Mouse (Mus musculus) forebrain, embryonic 14.5 days (tissue): ENCODE results near the gene Fam53b. TPM values are rescaled to one million over a fixed set of nuclear protein-coding genes. Genes with fewer than 3 reads are reported as not detected.

Experiments used
- ATAC-seq: fragments of 200-750 bp; cut with Nextera tagmentation; 2 replicates; pipeline ENCODE4 v1.8.0; 2017; ENCODE audit warnings: mild to moderate bottlenecking, moderate library complexity
- DNase-seq: peaks from one replicate; pipeline ENCODE4 v3.0.0-alpha.2; 2015; ENCODE audit warnings: low spot score
- H3K27ac ChIP-seq: fragments of 300-500 bp; sonication (generic); 2 replicates; pipeline ENCODE4 v1.5.1; 2014; ENCODE audit warnings: low read depth, mild to moderate bottlenecking, control low read depth, low read length, moderate library complexity
- H3K27me3 ChIP-seq: fragments of 300-500 bp; sonication (generic); replicated peaks from 2 replicates; pipeline ENCODE4 v1.6.1; 2014; ENCODE audit warnings: low read length, control low read depth, mixed read lengths; ENCODE audit not compliant: control insufficient read depth, insufficient read depth
- H3K36me3 ChIP-seq: fragments of 300-500 bp; sonication (generic); 2 replicates; pipeline ENCODE4 v1.6.1; 2014; ENCODE audit warnings: low read length, control low read depth; ENCODE audit not compliant: control insufficient read depth, insufficient read depth
- H3K4me1 ChIP-seq: fragments of 300-500 bp; sonication (generic); 2 replicates; pipeline ENCODE4 v1.6.1; 2014; ENCODE audit warnings: antibody characterized with exemption, low read length, control low read depth; ENCODE audit not compliant: control insufficient read depth, insufficient read depth
- H3K4me2 ChIP-seq: fragments of 300-500 bp; sonication (generic); 2 replicates; pipeline ENCODE4 v1.6.1; 2014; ENCODE audit warnings: mild to moderate bottlenecking, control low read depth, low read length
- H3K4me3 ChIP-seq: fragments of 300-500 bp; sonication (generic); 2 replicates; pipeline ENCODE4 v1.5.1; 2014; ENCODE audit warnings: low read depth, low read length, control low read depth
- H3K9ac ChIP-seq: fragments of 300-500 bp; sonication (generic); 2 replicates; pipeline ENCODE4 v1.6.1; 2014; ENCODE audit warnings: mild to moderate bottlenecking, low read length, control low read depth, moderate library complexity
- H3K9me3 ChIP-seq: fragments of 300-500 bp; sonication (generic); replicated peaks from 2 replicates; pipeline ENCODE4 v1.6.1; 2016; ENCODE audit warnings: low read length, control low read depth, mixed read lengths; ENCODE audit not compliant: control insufficient read depth
- WGBS: fragments of 180-500 bp; shearing (Covaris S2); extraction: QIAGEN DNeasy Blood & Tissue Kit; methylation state at CpG from one replicate; pipeline ENCODE4 v1.1.7; 2014; 5-methylcytosine and 5-hydroxymethylcytosine counted together
- polyA plus RNA-seq: library from polyadenylated mRNA; unstranded; fragments of >200 nt; fragmentation: Nextera tagmentation; extraction: Ambion mirVana; gene quantifications from 2 replicates; pipeline ENCODE4 v1.2.1, GENCODE M21; 2014

Gene Fam53b
- polyA plus RNA-seq, 1 experiment from 2014 or later = 17.1 TPM

DNA sequence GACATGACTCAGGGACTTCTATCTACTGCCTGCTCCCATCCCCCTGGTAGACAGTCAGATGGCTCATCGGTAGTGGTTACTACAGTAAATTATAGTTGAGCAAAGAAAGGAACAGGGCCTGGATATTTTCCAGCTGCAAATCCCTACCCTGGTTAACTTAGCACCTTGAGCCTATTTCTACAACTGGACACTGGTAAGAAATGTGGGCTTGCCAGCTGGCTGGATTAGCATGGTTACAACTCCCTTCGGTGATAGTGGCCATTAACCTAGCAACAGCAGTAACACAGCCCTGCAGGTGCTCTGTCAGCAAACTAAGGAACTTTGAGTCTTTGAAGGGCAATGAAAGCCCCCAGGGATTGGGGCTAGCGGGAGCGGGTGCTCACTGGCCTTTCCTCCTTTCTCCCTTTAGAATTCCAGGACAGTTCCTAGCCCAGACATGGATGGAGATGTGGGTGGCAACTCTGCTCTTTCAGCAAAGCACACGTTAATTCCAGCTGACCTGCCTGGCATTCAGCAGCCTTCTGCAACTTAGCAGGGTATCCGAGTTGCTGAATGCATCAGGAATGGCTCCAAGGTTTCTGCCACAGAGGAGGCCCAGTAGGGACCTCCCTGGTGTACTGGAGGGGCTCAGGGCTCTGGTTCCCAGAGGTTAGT lies 81.4 kb downstream of the Fam53b start:
- H3K4me3 ChIP-seq = no peak overlapping the region
- ATAC-seq (peak; percentile 41), DNase-seq (peak; percentile 78)
- H3K27me3 ChIP-seq = no peaks in the 10 kb centered on the region
- H3K9me3 ChIP-seq = no peaks in the 10 kb centered on the region
- no peak overlapping the region for H3K4me2 ChIP-seq
- 11% methylated on average over 6 of the region's 6 CpGs for WGBS
- H3K36me3 ChIP-seq = no peaks in the 10 kb centered on the region; the same call in 1 of the 2 replicates
- H3K9ac ChIP-seq = 0 out of 2 replicates have a peak overlapping the region, but pooled peaks have one; percentile 25
- peaks cover 67% of the 10 kb centered on the region for H3K4me1 ChIP-seq
- peak overlapping the region; percentile 78 for H3K27ac ChIP-seq

DNA sequence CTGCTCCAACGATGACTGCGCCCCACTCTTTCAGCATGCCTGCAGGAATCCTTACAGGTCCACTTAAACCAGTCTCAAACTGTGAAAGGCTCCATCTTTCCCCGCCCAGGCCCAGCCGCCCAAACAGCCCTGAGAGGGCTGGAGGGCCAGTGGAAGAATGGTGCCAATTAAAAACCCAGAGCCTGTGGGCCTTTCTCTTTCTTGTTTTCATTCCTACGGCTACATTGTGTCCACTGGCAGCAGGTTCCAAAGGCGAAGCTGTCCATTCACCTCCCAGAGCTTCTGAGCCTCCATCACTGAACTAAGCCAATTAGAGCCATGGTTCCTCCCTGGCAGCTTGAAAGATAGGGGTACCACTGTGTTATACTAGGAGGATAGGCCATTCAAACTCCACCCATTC lies 82.1 kb downstream of the Fam53b start:
- H3K4me2 ChIP-seq = no peak overlapping the region
- ATAC-seq (peak; percentile 76), DNase-seq (peak; percentile 81)
- no peaks in the 10 kb centered on the region for H3K27me3 ChIP-seq
- no peak overlapping the region for H3K9ac ChIP-seq
- H3K4me1 ChIP-seq = peaks cover 70% of the 10 kb centered on the region
- 2% methylated on average over 6 of the region's 6 CpGs for WGBS
- H3K36me3 ChIP-seq = no peaks in the 10 kb centered on the region; the same call in 1 of the 2 replicates
- no peak overlapping the region for H3K4me3 ChIP-seq
- H3K27ac ChIP-seq = peak overlapping the region; percentile 78
- H3K9me3 ChIP-seq = no peaks in the 10 kb centered on the region

DNA sequence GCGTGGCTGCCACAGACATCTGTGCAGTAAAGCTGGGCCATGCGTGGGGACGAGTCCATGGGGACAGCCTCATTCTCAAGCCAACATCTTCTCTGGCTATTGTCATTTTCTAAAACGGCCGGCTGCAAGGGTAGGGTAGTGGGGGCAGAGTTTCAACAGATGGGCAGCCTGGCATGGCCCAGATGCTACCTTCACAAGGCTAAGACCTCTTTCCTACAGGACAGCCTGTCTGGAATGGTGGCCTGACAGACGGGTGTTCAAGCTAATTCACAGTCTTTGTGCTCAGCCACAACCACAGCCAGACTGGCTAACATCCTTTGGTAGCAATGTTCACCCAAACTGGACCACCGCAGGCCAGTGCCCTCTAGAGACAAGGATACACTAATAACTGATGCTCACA lies 83.2 kb downstream of the Fam53b start:
- no peak overlapping the region for H3K4me2 ChIP-seq
- peaks cover 63% of the 10 kb centered on the region for H3K4me1 ChIP-seq
- H3K27ac ChIP-seq = peak overlapping the region; percentile 78
- no peaks in the 10 kb centered on the region; the same call in 1 of the 2 replicates for H3K36me3 ChIP-seq
- H3K27me3 ChIP-seq = no peaks in the 10 kb centered on the region
- H3K9me3 ChIP-seq = no peaks in the 10 kb centered on the region
- ATAC-seq (no peak), DNase-seq (peak; percentile 23)
- no peak overlapping the region for H3K9ac ChIP-seq
- 42% methylated on average over 7 of the region's 7 CpGs for WGBS
- no peak overlapping the region for H3K4me3 ChIP-seq

DNA sequence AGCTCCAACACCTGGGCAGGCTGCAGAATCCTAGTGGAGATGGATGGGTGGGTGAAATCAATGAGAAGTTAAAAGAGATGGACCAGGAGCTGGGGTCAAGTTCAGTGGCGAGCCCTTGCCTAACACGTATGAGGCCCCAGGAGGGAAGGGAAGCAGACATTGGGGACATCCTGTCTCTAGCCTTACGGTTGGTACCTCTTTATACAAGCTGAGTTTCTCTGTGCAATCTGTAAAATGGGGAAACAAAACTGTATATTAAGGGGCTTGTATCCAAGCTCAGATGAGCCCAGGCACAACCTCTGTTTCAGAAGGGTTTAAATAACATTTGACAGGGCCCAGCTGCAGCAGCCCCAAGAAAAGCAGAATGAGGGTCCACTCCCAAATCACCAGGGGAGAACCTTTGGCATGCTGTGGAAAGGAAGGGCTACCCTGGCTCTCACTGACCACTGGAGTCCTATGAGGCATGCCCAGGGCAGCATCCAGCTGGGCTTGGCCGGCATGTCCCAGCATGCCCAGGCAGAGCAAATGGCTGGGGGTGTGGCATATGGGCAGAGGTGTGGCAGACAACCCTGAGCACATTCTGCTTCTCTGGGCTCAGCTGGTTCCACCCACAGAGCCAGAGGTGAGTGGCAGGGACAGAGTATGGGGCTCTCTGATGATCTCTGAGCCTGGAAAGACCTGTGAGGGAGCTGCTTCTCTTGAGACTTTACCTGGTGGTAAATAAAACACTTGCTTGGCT lies 84.4 kb downstream of the Fam53b start:
- H3K9me3 ChIP-seq = no peaks in the 10 kb centered on the region
- DNase-seq (no peak), ATAC-seq (no peak)
- WGBS = 81% methylated on average over 4 of the region's 4 CpGs
- peaks cover 60% of the 10 kb centered on the region for H3K4me1 ChIP-seq
- no peak overlapping the region for H3K4me3 ChIP-seq
- peak overlapping the region; percentile 21; the same call in 1 of the 2 replicates for H3K27ac ChIP-seq
- no peaks in the 10 kb centered on the region for H3K27me3 ChIP-seq
- no peak overlapping the region for H3K9ac ChIP-seq
- H3K36me3 ChIP-seq = no peaks in the 10 kb centered on the region; the same call in 1 of the 2 replicates
- H3K4me2 ChIP-seq = no peak overlapping the region

DNA sequence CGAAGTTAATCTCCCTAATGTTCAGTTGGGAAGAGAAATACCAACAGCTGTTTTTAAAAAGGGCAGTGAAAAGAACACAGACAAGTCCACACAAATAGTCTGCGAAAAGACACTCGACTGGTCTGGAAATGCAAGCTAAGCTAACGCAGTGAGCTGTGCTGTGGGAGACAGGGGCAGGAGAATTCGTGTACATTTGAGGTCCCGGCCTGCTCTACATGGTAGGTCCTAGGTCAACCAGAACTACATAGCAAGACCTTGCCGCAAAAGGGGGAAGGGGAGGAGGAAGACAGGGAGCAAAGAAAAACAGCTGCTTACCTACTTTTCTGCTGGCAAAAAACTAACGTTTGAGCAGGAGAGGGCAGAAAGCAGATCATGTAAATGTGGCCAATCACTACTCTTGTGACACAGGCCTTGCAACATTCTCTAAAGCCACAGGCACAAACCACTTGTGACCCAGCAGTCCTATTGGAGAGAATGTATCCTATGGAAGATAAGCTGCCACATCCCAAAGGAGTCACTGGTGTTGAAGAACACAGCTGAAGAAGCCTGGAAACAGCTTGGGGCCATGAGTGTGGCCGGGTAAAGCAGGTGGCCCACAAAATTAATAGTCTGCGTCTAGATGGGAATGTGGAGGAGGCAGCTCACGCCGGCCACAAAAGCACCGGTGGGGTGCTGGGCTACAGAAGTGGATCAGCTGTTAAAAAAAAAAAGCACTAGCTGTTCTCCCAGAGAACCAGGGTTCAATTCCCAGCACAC lies 87.4 kb downstream of the Fam53b start:
- H3K4me3 ChIP-seq = no peak overlapping the region
- ATAC-seq (no peak), DNase-seq (no peak)
- no peak overlapping the region for H3K27ac ChIP-seq
- H3K4me2 ChIP-seq = no peak overlapping the region
- H3K36me3 ChIP-seq = no peaks in the 10 kb centered on the region; the same call in 1 of the 2 replicates
- H3K27me3 ChIP-seq = no peaks in the 10 kb centered on the region
- no peak overlapping the region for H3K9ac ChIP-seq
- H3K4me1 ChIP-seq = peaks cover 40% of the 10 kb centered on the region
- WGBS = 63% methylated on average over 13 of the region's 13 CpGs
- H3K9me3 ChIP-seq = no peaks in the 10 kb centered on the region

DNA sequence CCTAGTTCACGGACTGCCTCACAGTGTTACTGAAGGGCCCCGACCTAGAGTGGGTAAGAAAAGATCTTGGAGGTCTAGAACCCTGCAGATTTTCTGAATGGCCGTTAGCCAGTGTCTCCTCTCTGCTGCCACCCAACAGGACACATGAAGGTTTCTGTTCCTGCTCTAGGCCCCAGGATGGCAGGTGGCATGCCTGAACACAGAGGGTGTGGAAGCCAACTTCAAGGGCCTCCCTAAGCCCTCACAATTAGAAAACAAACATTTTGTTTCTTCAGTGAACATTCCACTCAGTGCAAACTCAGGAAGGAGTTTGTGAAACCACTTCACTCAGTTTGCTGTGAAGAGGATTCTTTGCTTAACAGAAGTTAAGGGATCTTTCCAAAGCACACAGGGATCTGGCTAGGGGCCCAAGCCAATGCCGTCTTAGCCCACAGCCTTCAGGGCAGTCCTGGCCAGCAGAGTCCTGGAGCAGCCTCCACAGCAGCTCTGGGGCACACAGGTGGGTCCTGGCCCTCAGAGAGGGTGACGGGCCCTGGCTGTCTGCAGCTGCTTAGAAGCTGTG lies 89.1 kb downstream of the Fam53b start:
- Histone ChIP-seq H3K27me3 (no peaks in the 10 kb centered on the region), H3K4me1 (peaks cover 27% of the 10 kb centered on the region), H3K4me3 (no peak overlapping the region), H3K36me3 (no peaks in the 10 kb centered on the region; the same call in 1 of the 2 replicates), H3K9ac (no peak overlapping the region), H3K9me3 (no peaks in the 10 kb centered on the region), H3K4me2 (no peak overlapping the region), H3K27ac (no peak overlapping the region)
- DNase-seq = no peak
- WGBS = 95% methylated on average over 5 of the region's 5 CpGs
- no peak for ATAC-seq

DNA sequence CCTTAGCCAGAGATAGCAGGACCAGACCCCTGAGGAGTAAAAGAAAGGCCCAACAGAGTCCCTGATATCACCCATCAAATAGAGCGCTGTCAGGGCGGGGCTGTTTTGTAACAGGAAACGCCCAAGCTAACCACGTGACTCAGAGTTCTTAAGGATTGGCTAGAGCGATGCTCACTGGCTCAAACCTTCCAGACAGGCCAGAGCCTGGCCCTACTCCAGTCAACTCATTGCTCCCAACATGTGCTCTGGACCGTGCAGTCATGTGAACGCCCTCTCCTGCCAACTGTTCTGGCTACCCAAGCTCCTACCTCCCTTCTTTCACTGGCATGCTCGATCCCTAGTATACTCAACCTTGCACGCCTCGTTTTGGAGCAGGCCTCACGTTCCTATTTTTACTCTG lies 89.8 kb downstream of the Fam53b start:
- Histone ChIP-seq H3K27ac (no peak overlapping the region), H3K9me3 (no peaks in the 10 kb centered on the region), H3K36me3 (no peaks in the 10 kb centered on the region), H3K4me3 (no peak overlapping the region), H3K4me2 (no peak overlapping the region), H3K27me3 (no peaks in the 10 kb centered on the region), H3K9ac (no peak overlapping the region), H3K4me1 (peaks cover 24% of the 10 kb centered on the region)
- DNase-seq (peak; percentile 66), ATAC-seq (no peak)
- WGBS = 80% methylated on average over 11 of the region's 11 CpGs

DNA sequence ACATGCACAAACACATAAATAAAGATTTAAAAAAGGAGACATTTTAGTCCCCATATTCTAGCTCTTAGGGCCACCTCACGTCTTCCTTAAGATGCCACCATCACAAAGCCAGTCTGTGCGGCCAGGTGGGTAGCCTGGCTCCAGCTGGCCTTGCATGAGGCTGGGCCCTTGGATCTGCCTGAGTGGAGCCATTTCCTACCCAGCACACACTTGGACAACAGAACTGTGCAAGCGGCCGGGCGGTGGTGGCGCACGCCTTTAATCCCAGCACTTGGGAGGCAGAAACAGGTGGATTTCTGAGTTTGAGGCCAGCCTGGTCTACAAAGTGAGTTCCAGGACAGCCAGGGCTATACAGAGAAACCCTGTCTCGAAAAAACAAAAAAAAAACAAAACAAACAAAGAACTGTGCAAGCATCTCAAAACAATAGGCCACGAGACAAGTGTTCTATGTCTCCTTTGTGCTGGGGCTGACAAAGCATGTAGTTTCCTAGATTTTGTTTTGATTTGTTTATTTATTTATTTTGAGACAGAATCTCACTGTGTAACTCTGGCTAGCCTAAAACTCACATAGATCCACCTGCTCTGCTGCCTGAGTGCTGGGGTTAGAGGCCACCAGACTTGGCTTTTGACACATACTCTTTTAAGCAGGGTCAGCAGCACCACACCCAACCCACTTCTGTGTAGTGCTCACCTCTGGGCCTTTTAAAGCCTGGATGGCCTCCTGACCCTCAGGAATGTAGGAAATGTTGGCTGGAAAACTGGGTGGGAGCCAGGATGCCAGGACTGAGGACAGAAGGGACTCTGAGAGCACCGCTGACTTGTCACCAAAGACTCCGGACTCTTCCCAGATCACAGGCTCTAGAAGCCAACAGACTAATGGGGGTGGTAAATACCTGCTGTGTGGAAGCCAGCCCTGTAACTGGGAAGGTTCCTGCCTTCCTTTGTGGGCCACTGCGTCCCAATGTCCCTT lies 91.0 kb downstream of the Fam53b start:
- WGBS = 85% methylated on average over 12 of the region's 12 CpGs
- H3K9ac ChIP-seq = no peak overlapping the region
- DNase-seq (no peak), ATAC-seq (no peak)
- no peaks in the 10 kb centered on the region for H3K36me3 ChIP-seq
- no peaks in the 10 kb centered on the region for H3K9me3 ChIP-seq
- no peaks in the 10 kb centered on the region for H3K27me3 ChIP-seq
- H3K4me2 ChIP-seq = no peak overlapping the region
- H3K4me3 ChIP-seq = no peak overlapping the region
- no peak overlapping the region for H3K27ac ChIP-seq
- H3K4me1 ChIP-seq = peaks cover 21% of the 10 kb centered on the region
